Mouse (Mus musculus): ENCODE measurements around the gene Olfr1326-ps1.

Olfr1326-ps1 gene

GRCm38 (mm10) chrX:74574788-74575187, at the start of gene Olfr1326-ps1:
Gene Olfr1326-ps1, minus strand, starts transcription at chrX:74574888.
- DNase-seq (ENCODE audit: low read depth): no peak

GRCm38 (mm10) chrX:74592379-74592778, 17.7 kb upstream of the Olfr1326-ps1 start, which contains the start of gene Olfr1325:
Gene Olfr1325, plus strand, starts transcription at chrX:74592679.
- DNase-seq (ENCODE audit: low read depth): no peak
